Mouse (Mus musculus) neural tube, embryonic 13.5 days (tissue): ENCODE data around the gene Akr1b7. TPM values are rescaled to one million over a fixed set of nuclear protein-coding genes. Genes with fewer than 3 reads are reported as not detected.
"Not testable (repeated sequence)": the region's sequence is repeated elsewhere in the genome, so short reads cannot be mapped to it uniquely, and the experiment has no call there.

Experiments
- ATAC-seq: fragments of 200-750 bp; cut with Nextera tagmentation; 2 replicates; pipeline ENCODE4 v1.8.0; 2017; ENCODE audit warnings: low read depth, mild to moderate bottlenecking, moderate TSS enrichment, moderate library complexity
- H3K27ac ChIP-seq: fragments of 300-500 bp; sonication (generic); replicated peaks from 2 replicates; pipeline ENCODE4 v1.5.1; 2015; ENCODE audit warnings: moderate library complexity, mild to moderate bottlenecking, inconsistent platforms
- H3K27me3 ChIP-seq: fragments of 300-500 bp; sonication (generic); 2 replicates; pipeline ENCODE4 v1.6.1; 2015; ENCODE audit warnings: mild to moderate bottlenecking, inconsistent platforms
- H3K36me3 ChIP-seq: fragments of 300-500 bp; sonication (generic); 2 replicates; pipeline ENCODE4 v1.6.1; 2015; ENCODE audit warnings: mild to moderate bottlenecking, inconsistent platforms
- H3K4me1 ChIP-seq: fragments of 300-500 bp; sonication (generic); replicated peaks from 2 replicates; pipeline ENCODE4 v1.6.1; 2015; ENCODE audit warnings: inconsistent platforms
- H3K4me2 ChIP-seq: fragments of 300-500 bp; sonication (generic); 2 replicates; pipeline ENCODE4 v1.6.1; 2015; ENCODE audit warnings: inconsistent platforms, mild to moderate bottlenecking, moderate library complexity
- H3K4me3 ChIP-seq: fragments of 300-500 bp; sonication (generic); 2 replicates; pipeline ENCODE4 v1.5.1; 2015; ENCODE audit warnings: mild to moderate bottlenecking, inconsistent platforms
- H3K9ac ChIP-seq: fragments of 300-500 bp; sonication (generic); 2 replicates; pipeline ENCODE4 v1.6.1; 2015; ENCODE audit warnings: moderate library complexity, mild to moderate bottlenecking, inconsistent platforms
- H3K9me3 ChIP-seq: fragments of 300-500 bp; sonication (generic); 2 replicates; pipeline ENCODE4 v1.6.1; 2016; ENCODE audit warnings: inconsistent platforms
- WGBS: fragments of 180-500 bp; shearing (Covaris S2); methylation state at CpG from one replicate; pipeline ENCODE4 v1.1.7; 2015; 5-methylcytosine and 5-hydroxymethylcytosine counted together
- polyA plus RNA-seq: library from polyadenylated mRNA; unstranded; fragments of >200 nt; fragmentation: Nextera tagmentation; extraction: Ambion mirVana; gene quantifications from 2 replicates; pipeline ENCODE4 v1.2.1, GENCODE M21; 2015

Akr1b7 gene
- polyA plus RNA-seq, 1 experiment from 2014 or later = not detected

DNA sequence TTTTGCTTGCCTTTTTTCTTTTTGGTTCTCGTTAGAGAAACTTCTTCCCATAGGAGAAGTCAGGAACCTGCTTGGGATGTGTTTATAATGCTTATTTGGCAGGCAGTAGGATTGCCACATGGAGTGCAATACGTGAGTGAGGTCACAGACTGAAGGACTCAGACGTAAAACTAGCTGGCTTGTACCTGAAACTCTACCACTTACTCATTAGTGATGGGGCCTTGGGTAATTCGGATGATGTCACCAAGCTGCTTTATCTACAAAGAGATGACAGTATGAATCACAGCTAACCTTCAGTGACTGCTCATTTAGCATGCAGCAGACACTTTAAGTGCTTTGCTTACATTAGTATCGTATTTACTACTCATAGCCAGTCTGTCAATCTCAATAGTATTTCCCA is 16.2 kb upstream of the Akr1b7 start:
- no peak for ATAC-seq
- whole genome bisulfite sequencing = 88% methylated on average over 5 of the region's 5 CpGs
- H3K27ac ChIP-seq = no peak overlapping the region
- H3K36me3 ChIP-seq = peaks cover 8% of the 10 kb centered on the region
- no peak overlapping the region for H3K4me3 ChIP-seq
- H3K4me1 ChIP-seq = no peaks in the 10 kb centered on the region
- no peak overlapping the region for H3K9ac ChIP-seq
- no peak overlapping the region for H3K4me2 ChIP-seq
- H3K27me3 ChIP-seq = no peaks in the 10 kb centered on the region
- H3K9me3 ChIP-seq = peaks cover 6% of the 10 kb centered on the region; the same call in 1 of the 2 replicates

DNA sequence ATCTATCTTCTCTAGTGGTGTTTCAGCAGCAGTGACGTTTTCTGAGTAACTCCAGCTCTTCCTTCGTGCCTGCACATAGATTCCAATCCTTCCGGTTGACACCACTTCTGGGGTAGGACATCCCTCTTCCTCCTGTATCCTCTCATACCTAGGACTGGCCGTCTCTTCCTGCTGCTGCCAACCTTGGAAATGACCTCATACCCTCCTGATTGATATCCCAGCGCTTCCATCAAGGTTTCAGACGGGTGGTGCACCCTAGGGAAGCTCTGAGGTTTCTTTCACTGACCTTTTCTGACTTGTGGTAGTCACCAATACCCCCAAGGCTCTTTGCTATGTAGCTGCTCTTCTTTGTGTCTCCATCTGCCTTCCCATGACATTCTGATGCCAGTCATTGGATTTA is 13.7 kb upstream of the Akr1b7 start:
- H3K9ac ChIP-seq = no peak overlapping the region
- H3K4me1 ChIP-seq = no peaks in the 10 kb centered on the region
- 80% methylated on average over 6 of the region's 6 CpGs for WGBS
- H3K27me3 ChIP-seq = no peaks in the 10 kb centered on the region
- no peaks in the 10 kb centered on the region for H3K36me3 ChIP-seq
- no peaks in the 10 kb centered on the region for H3K9me3 ChIP-seq
- H3K4me2 ChIP-seq = no peak overlapping the region
- H3K27ac ChIP-seq = no peak overlapping the region
- no peak overlapping the region for H3K4me3 ChIP-seq
- ATAC-seq = no peak

- Histone ChIP-seq H3K36me3 (no peaks in the 10 kb centered on the region), H3K4me2 (no peak overlapping the region), H3K4me3 (no peak overlapping the region), H3K4me1 (no peaks in the 10 kb centered on the region), H3K27me3 (no peaks in the 10 kb centered on the region), H3K9ac (no peak overlapping the region), H3K9me3 (no peaks in the 10 kb centered on the region), H3K27ac (no peak overlapping the region)
- ATAC-seq = no peak
- WGBS = 89% methylated on average over 13 of the region's 13 CpGs
These were observed 12.4 kb upstream of the Akr1b7 start for GRCm38 (mm10) chr6:34399606-34400220.

- no peak for ATAC-seq
- Histone ChIP-seq H3K27me3 (no peaks in the 10 kb centered on the region), H3K4me1 (no peaks in the 10 kb centered on the region), H3K27ac (no peak overlapping the region), H3K4me2 (no peak overlapping the region), H3K9ac (no peak overlapping the region), H3K9me3 (no peaks in the 10 kb centered on the region), H3K4me3 (no peak overlapping the region), H3K36me3 (no peaks in the 10 kb centered on the region)
- WGBS = 84% methylated on average over 2 of the region's 2 CpGs
These were observed 11.4 kb upstream of the Akr1b7 start for GRCm38 (mm10) chr6:34400696-34401095.

DNA sequence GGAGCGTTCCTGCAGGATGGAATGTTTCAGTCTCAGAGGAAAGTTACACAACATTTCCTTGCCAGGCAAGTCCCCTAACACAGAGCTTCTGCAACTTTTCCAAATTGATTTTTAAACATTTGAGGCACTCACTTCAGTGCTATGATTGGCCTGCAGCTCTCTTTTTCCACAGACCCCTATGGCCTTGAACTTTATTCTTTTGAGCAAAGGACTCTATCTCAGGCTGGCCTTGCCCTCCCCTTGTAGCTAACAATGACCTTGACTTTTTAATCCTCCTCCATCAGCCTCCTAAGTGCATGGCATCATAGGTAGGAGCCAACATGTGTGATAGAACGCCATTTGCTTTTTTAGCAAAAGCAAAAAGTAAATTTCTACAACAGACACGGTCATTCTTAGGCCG is 5.4 kb upstream of the Akr1b7 start:
- H3K9ac ChIP-seq = no peak overlapping the region
- no peaks in the 10 kb centered on the region for H3K4me1 ChIP-seq
- H3K27me3 ChIP-seq = no peaks in the 10 kb centered on the region
- no peak overlapping the region for H3K27ac ChIP-seq
- WGBS = 89% methylated on average over 4 of the region's 4 CpGs
- no peak overlapping the region for H3K4me2 ChIP-seq
- H3K36me3 ChIP-seq = no peaks in the 10 kb centered on the region
- no peaks in the 10 kb centered on the region for H3K9me3 ChIP-seq
- no peak for ATAC-seq
- no peak overlapping the region for H3K4me3 ChIP-seq

- Histone ChIP-seq H3K27me3 (no peaks in the 10 kb centered on the region), H3K9ac (no peak overlapping the region), H3K4me3 (no peak overlapping the region), H3K9me3 (no peaks in the 10 kb centered on the region), H3K4me2 (no peak overlapping the region), H3K36me3 (no peaks in the 10 kb centered on the region), H3K27ac (no peak overlapping the region), H3K4me1 (no peaks in the 10 kb centered on the region)
- 71% methylated on average over 10 of the region's 10 CpGs for WGBS
- no peak for ATAC-seq
These were observed 4.7 kb upstream of the Akr1b7 start for GRCm38 (mm10) chr6:34407403-34407802.

GRCm38 (mm10) chr6:34412688-34413087 is 554 bp downstream of the Akr1b7 start:
- 74% methylated on average over 1 of the region's 1 CpGs for WGBS
- no peak overlapping the region for H3K9ac ChIP-seq
- ATAC-seq = no peak

GRCm38 (mm10) chr6:34413386-34413785 is 1.3 kb downstream of the Akr1b7 start:
- 68% methylated on average over 1 of the region's 1 CpGs for WGBS
- not testable (repeated sequence) for H3K4me3 ChIP-seq, H3K4me2 ChIP-seq, H3K36me3 ChIP-seq, H3K27ac ChIP-seq, H3K9me3 ChIP-seq, ATAC-seq, H3K4me1 ChIP-seq, H3K9ac ChIP-seq, H3K27me3 ChIP-seq

More at GRCm38 (mm10) chr6:34412688-34413087, 554 bp downstream of the Akr1b7 start:
- no peak overlapping the region for H3K27ac ChIP-seq
- no peaks in the 10 kb centered on the region for H3K4me1 ChIP-seq
- H3K36me3 ChIP-seq = no peaks in the 10 kb centered on the region
- H3K4me3 ChIP-seq = no peak overlapping the region
- H3K4me2 ChIP-seq = no peak overlapping the region
- no peaks in the 10 kb centered on the region for H3K27me3 ChIP-seq
- no peaks in the 10 kb centered on the region for H3K9me3 ChIP-seq

- Histone ChIP-seq H3K9ac (no peak overlapping the region), H3K36me3 (no peaks in the 10 kb centered on the region), H3K9me3 (no peaks in the 10 kb centered on the region), H3K27me3 (no peaks in the 10 kb centered on the region), H3K4me1 (no peaks in the 10 kb centered on the region), H3K4me3 (no peak overlapping the region), H3K27ac (no peak overlapping the region), H3K4me2 (no peak overlapping the region)
- ATAC-seq = no peak
- WGBS = 98% methylated on average over 2 of the region's 2 CpGs
These were observed 4.4 kb downstream of the Akr1b7 start for GRCm38 (mm10) chr6:34416521-34416920.

- no peaks in the 10 kb centered on the region for H3K9me3 ChIP-seq
- ATAC-seq = no peak
- no peak overlapping the region for H3K4me2 ChIP-seq
- H3K4me1 ChIP-seq = no peaks in the 10 kb centered on the region
- H3K9ac ChIP-seq = no peak overlapping the region
- no peaks in the 10 kb centered on the region for H3K27me3 ChIP-seq
- no peak overlapping the region for H3K4me3 ChIP-seq
- H3K27ac ChIP-seq = no peak overlapping the region
- H3K36me3 ChIP-seq = no peaks in the 10 kb centered on the region
These were observed 6.9 kb downstream of the Akr1b7 start for GRCm38 (mm10) chr6:34419071-34419470.

- ATAC-seq = no peak
- Histone ChIP-seq H3K27me3 (no peaks in the 10 kb centered on the region), H3K9ac (no peak overlapping the region), H3K4me3 (no peak overlapping the region), H3K9me3 (no peaks in the 10 kb centered on the region), H3K4me1 (no peaks in the 10 kb centered on the region), H3K4me2 (no peak overlapping the region), H3K36me3 (no peaks in the 10 kb centered on the region), H3K27ac (no peak overlapping the region)
- 61% methylated on average over 2 of the region's 2 CpGs for WGBS
These were observed 26.9 kb downstream of the Akr1b7 start for GRCm38 (mm10) chr6:34439006-34439405.

DNA sequence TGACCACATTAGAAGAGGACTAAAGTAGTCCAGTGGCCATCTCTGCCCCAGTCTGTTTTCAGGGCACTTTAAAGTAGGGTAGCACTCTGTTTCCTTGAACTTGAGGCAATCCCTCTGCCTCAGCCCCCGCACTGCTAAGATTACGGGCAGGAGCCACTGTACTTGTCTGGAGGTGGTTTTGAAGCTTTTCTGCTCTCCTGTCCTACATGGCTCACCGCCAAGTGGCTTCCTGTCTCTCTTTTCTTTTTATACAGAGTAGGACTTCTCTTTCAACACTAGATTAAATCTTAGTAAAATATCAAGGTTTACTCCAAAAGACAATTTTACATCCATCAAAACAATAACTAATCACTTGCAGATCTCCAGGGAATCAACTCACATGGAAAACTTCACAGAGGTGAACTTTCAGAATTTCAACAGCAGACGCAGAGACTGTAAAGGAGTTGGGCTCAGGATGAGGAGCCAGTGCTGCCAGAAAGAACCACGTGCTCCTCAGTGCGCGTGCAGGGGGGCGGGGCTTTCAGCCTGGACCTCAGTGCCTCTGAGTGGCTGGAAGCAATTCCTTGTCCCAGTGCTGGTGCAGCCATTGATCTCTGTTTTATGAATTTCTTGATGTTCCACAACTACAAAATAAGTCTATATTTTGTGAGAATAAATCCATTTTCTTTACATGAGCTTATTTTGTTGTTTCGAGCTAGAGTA is 29.6 kb downstream of the Akr1b7 start:
- 75% methylated on average over 9 of the region's 9 CpGs for WGBS
- Histone ChIP-seq H3K36me3 (no peaks in the 10 kb centered on the region), H3K27ac (no peak overlapping the region), H3K9ac (no peak overlapping the region), H3K4me3 (no peak overlapping the region), H3K9me3 (no peaks in the 10 kb centered on the region), H3K27me3 (no peaks in the 10 kb centered on the region), H3K4me1 (no peaks in the 10 kb centered on the region), H3K4me2 (no peak overlapping the region)
- ATAC-seq = no peak

- ATAC-seq = no peak
- no peak overlapping the region for H3K4me3 ChIP-seq
- no peaks in the 10 kb centered on the region for H3K9me3 ChIP-seq
- no peak overlapping the region for H3K9ac ChIP-seq
- no peaks in the 10 kb centered on the region for H3K36me3 ChIP-seq
- WGBS = 93% methylated on average over 2 of the region's 2 CpGs
- H3K27ac ChIP-seq = no peak overlapping the region
- no peak overlapping the region for H3K4me2 ChIP-seq
- no peaks in the 10 kb centered on the region for H3K4me1 ChIP-seq
- H3K27me3 ChIP-seq = no peaks in the 10 kb centered on the region
These were observed 31.7 kb downstream of the Akr1b7 start for GRCm38 (mm10) chr6:34443791-34444190.
